Mouse (Mus musculus) liver, adult (tissue): ENCODE data around the gene Leap2.

Experiments used
- GATA4 ChIP-seq: IDR thresholded peaks from 2 replicates; pipeline ENCODE4 v1.6.1; 2014; ENCODE audit warnings: mild to moderate bottlenecking, low read length; ENCODE audit not compliant: insufficient replicate concordance

Leap2 gene

GRCm38 (mm10) chr11:53451361-53451760, 28.4 kb upstream of the Leap2 start:
- TF ChIP-seq GATA4 = no peak

GRCm38 (mm10) chr11:53450070-53450705, 27.2 kb upstream of the Leap2 start:
- no peak for TF ChIP-seq GATA4

GRCm38 (mm10) chr11:53448529-53448928, 25.6 kb upstream of the Leap2 start:
- no peak for TF ChIP-seq GATA4

- TF ChIP-seq GATA4 = no peak
Measured at GRCm38 (mm10) chr11:53447996-53448395, 25.0 kb upstream of the Leap2 start.

GRCm38 (mm10) chr11:53446183-53446582, 23.2 kb upstream of the Leap2 start:
- TF ChIP-seq GATA4 = no peak

GRCm38 (mm10) chr11:53445562-53445961, 22.6 kb upstream of the Leap2 start:
- no peak for TF ChIP-seq GATA4

- no peak for TF ChIP-seq GATA4
Measured at GRCm38 (mm10) chr11:53443861-53444260, 20.9 kb upstream of the Leap2 start.

GRCm38 (mm10) chr11:53441921-53442320, 19.0 kb upstream of the Leap2 start:
- peak; percentile 75; the same call in 1 of the 2 replicates for TF ChIP-seq GATA4

- no peak for TF ChIP-seq GATA4
Measured at GRCm38 (mm10) chr11:53436338-53436737, 13.4 kb upstream of the Leap2 start.

- no peak for TF ChIP-seq GATA4
Measured at GRCm38 (mm10) chr11:53435504-53435903, 12.5 kb upstream of the Leap2 start.

- no peak for TF ChIP-seq GATA4
Measured at GRCm38 (mm10) chr11:53433057-53433456, 10.1 kb upstream of the Leap2 start.

GRCm38 (mm10) chr11:53431347-53432056, 8.5 kb upstream of the Leap2 start:
- TF ChIP-seq GATA4 = peak; percentile 88

- no peak; the same call in 1 of the 2 replicates for TF ChIP-seq GATA4
Measured at GRCm38 (mm10) chr11:53430670-53431346, 7.8 kb upstream of the Leap2 start, which contains the start of the genes Uqcrq and Gdf9. TSS of gene Uqcrq (minus strand) at chr11:53430831. TSS of gene Gdf9 (plus strand) at chr11:53431023.

GRCm38 (mm10) chr11:53430300-53430669, 7.3 kb upstream of the Leap2 start:
- peak; percentile 79; the same call in 1 of the 2 replicates for TF ChIP-seq GATA4

GRCm38 (mm10) chr11:53429182-53429581, 6.2 kb upstream of the Leap2 start:
- no peak for TF ChIP-seq GATA4

- no peak for TF ChIP-seq GATA4
Measured at GRCm38 (mm10) chr11:53428716-53429057, 5.7 kb upstream of the Leap2 start.
